Mouse (Mus musculus) central nervous system, embryonic 14 days (tissue): ENCODE data around the gene Tmem167b. TPM values are rescaled to one million over a fixed set of nuclear protein-coding genes. Genes with fewer than 3 reads are reported as not detected.

ENCODE experiments used
- polyA plus RNA-seq: library from polyadenylated mRNA; depleted of rRNA; stranded (reverse); fragments of >200 nt; gene quantifications from 2 replicates; pipeline ENCODE4 v1.2.3, GENCODE M21; 2012; rRNA removed

Gene Tmem167b
- 15.9 and 16.8 TPM in 2 replicates for polyA plus RNA-seq

GRCm38 (mm10) chr3:108562133-108562730 lies at the start of gene Tmem167b:
TSS of gene Tmem167b (minus strand) at chr3:108562466.

GRCm38 (mm10) chr3:108590786-108591529 lies 28.7 kb upstream of the Tmem167b start, which contains the start of gene Wdr47:
TSS of gene Wdr47 (plus strand) at chr3:108591279.

GRCm38 (mm10) chr3:108571443-108572294 lies 9.4 kb upstream of the Tmem167b start, which contains the start of gene Taf13:
TSS of gene Taf13 (plus strand) at chr3:108571698.

DNA sequence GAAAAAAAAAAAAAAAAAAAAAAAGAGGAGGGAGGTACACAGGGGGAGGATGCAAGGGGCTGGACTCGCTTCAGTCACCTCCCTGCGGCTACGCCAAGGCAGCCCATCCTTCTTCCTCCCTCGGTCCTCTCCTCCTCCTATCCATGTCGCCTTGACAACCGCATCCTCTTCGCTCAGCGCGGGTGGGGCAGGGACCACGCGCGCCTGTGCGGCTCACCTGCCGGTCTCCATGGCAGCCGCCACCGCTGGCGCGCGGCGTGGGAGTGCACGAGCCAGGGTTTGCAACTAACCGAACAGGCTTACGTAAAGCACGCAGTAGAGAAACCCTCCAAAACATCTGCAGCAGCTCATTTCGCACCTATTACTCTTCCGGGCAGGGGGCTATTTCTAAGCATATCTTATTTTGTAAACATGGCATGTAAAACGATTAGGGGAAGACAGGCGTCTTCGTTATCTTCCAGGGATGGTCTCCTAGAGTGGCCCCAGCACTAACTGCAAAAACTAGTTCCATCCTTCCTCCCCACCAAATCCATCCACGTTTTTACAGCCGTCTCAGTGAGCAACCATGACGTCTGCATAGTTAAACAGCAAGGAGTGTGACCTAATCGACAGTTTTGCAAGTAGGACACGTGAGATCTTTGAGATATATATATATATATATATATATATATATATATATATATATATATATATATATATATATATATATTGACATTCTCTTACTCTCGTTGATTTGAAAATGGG lies 25.6 kb downstream of the Tmem167b start, which contains the start of gene 5330417C22Rik:
Gene 5330417C22Rik, minus strand, starts transcription at position 20 of the 744 bp plus-strand sequence.

DNA sequence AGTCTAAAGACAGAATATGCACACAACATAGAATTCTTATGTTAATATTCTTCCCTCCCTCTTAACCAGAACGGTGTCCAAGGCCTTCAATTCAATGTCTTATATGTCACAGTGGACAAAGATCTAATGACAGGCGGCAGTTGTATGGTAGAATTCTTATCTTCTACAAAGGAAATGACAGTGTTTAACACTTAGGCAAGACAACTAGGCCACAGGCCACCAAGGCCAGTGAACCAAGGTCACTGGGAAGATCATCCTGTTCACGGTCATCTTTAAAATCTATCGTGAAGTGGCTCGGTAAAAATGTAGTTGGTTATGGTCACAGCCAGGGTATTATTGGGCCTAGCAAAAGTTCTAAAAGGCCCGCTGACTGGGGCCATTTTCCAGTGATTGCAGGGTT lies 28.3 kb downstream of the Tmem167b start, which contains the start of gene 1700013F07Rik:
Gene 1700013F07Rik, plus strand, starts transcription at position 200 of the 400 bp plus-strand sequence.

Other genes with a start within 250 kb of the Tmem167b start
- gene Mybphl, start 197.6 kb downstream of the Tmem167b start, polyA plus RNA-seq, result 0.07 and 0.09 TPM in 2 replicates
- 48.8 and 69.0 TPM in 2 replicates for gene Psrc1, start 178.6 kb downstream of the Tmem167b start, polyA plus RNA-seq
- gene Celsr2, start 146.9 kb downstream of the Tmem167b start, polyA plus RNA-seq, result 66.1 and 72.8 TPM in 2 replicates
- gene Sars, start 117.3 kb downstream of the Tmem167b start, polyA plus RNA-seq, result 193 and 227 TPM in 2 replicates
- 1.6 and 1.8 TPM in 2 replicates for gene 1700013F07Rik, start 28.3 kb downstream of the Tmem167b start, polyA plus RNA-seq
- gene 5330417C22Rik, start 25.9 kb downstream of the Tmem167b start, polyA plus RNA-seq, result 5.7 and 6.4 TPM in 2 replicates
- gene Taf13, start 9.2 kb upstream of the Tmem167b start, polyA plus RNA-seq, result 33.6 and 33.8 TPM in 2 replicates
- 78.4 and 92.7 TPM in 2 replicates for gene Wdr47, start 28.8 kb upstream of the Tmem167b start, polyA plus RNA-seq
- 59.0 and 61.8 TPM in 2 replicates for gene Clcc1, start 91.4 kb upstream of the Tmem167b start, polyA plus RNA-seq
- gene Gpsm2, start 159.8 kb upstream of the Tmem167b start, polyA plus RNA-seq, result 20.0 and 27.7 TPM in 2 replicates
- 0.04 and 0.40 TPM in 2 replicates for gene Aknad1, start 177.2 kb upstream of the Tmem167b start, polyA plus RNA-seq